Mouse (Mus musculus) kidney, postnatal 10 days (tissue): Measurements from ENCODE around the gene Prrc2b.

Experiments used
- DNase-seq: peaks from one replicate; pipeline ENCODE4 v3.0.0; 2021; ENCODE audit warnings: mixed read lengths

Gene Prrc2b

DNA sequence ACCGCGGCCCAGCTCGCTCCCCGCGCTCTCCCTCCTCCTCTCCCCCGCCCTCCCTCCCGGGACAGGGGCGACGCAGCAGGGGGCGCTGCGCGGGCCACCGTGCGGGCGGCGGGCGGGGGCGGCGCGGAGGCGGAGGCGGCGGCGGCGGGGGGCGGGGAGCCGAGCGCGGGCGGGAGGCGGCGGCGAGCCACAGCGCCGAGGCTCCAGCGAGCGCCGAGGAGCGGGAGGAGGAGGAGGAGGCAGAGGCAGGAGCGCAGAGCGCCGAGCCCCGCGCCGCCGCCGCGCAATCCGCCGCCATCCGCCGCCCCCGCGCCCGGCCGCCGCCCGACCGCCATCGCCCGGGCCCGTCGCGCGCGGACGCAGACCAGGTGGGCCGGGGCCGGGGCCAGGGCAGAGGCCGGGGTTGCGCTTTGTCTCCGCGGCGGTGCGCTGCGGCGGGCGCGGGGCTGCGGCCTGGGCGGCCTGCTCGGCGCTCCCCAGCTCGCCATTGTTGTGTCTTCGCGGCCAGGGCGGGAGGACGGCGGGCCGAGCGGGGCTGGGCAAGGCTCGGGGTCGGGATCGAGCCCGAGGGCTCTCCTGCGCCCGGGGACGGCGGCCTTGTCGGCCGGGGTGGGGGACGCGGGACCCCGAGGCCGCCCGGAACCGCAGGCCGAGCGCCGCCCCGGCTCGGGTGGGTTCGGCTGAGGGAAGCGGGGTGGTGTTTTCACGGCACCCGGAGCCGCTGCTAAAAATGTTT, at the start of gene Prrc2b:
TSS of gene Prrc2b (plus strand) at position 159 of the 736 bp plus-strand sequence.
- DNase-seq = peak; percentile 90

DNA sequence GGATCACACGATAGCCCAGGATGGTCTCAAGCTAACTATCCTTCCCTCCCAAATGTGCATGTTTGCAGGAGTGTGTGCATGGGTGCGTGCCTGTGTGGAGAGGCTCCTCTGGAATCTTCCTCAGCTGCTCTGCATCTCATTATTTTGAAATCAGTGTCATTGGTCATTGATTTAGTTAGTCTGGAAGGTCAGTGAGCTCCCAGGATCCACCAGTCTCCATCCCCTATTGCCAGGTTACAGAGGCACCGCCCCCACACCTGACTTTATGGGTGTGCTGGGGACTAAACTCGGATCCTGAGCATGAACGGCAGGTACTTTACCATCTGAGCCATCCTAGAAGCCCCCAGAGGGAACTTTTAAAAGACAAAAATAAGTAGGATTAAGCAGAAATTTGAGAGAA, 47.9 kb upstream of the Prrc2b start:
- no peak for DNase-seq

DNA sequence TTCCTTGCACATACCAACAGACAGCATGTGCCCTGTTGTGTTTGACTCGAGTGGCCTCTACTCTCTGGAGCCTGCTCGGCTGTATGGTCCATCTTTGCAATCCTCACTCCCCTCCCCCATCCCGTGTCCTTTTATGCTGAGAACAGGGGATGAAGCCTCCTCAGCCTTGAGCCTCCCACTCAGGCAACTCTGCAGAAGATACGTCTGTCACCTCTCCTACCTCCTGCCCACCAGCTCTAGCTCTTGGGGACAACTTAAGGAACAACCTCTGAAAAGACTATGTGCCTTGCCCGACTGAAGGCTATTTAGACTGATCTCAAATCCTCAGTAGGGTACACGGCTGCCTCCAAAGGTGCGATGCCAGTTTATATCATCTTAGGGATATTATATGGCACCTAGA, 47.3 kb upstream of the Prrc2b start:
- no peak for DNase-seq

DNA sequence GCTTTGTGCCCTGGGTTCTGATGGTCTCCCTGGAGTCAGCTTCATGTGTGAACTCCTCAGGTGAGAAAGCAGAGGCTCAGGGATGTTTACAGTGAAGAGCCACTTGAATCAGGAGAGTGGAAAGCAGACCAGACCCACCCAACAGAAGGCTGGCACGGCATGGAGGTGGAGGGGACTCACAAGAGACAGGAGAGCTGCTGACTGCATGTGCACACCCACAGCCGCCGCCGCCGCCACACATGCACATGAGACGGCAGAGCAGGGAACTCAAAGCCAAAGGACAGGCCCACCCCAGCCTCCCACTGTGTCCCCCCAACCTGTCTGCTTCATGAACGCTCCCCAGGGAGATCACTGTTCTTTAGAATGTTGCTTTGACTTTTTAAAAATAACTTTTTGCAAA, 46.8 kb upstream of the Prrc2b start:
- DNase-seq = no peak

DNA sequence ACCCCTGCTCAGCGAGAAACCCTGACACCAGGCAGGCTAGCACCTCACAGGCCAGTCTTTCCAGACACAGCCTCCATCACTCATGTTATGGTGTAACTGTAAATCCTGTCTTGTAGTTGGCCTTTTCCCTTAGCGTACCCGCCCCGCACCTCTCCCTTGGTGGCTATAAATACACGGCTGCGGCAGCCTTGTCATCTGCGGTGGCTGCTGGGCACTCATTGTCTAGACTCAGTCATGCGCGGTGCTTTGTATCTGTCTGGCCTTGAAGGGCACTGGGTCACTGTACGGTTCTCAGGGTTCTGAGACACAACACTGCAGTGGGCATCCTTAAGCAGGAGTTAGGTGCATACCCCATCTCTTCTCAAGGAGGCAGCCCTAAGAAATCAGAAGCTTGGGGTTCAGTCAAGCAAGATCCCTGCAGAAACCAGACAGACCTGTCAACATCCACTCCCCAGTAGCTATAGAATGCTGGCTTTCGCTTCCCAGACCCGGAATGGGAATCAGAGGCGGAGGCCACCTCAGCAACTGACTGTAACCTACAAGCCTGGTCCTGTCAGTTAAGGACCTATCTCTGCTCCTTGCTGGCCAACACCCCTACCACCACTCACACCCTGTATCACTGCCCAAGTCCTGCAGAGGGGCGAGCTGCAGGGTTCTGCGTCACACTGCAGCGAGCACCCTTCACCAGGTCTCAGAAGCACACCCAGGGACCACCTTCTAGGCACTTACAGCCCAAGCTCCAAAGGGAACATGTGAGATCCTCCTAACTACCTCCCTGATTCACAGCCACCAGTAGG, 45.6 kb upstream of the Prrc2b start:
- no peak for DNase-seq

DNA sequence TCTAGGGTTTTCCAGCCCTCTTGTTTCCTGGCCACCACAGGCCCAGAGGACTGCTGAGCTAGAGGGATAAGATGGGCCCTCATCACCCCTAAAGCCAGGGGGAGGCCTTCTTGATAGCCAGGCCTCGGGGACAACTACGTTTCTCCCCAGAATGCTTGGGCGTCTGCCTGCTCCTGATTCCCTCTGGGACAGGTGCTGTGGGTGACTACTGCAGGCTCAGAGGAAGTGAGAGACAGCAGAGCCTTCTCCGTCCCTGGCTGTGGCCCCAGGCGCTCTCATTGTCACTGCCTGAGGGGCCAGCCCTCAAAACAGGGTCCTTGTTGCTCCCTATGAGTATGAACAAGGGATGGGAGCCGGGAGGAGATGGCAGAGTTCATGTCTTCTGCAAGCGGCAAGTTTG, 45.0 kb upstream of the Prrc2b start:
- no peak for DNase-seq

DNA sequence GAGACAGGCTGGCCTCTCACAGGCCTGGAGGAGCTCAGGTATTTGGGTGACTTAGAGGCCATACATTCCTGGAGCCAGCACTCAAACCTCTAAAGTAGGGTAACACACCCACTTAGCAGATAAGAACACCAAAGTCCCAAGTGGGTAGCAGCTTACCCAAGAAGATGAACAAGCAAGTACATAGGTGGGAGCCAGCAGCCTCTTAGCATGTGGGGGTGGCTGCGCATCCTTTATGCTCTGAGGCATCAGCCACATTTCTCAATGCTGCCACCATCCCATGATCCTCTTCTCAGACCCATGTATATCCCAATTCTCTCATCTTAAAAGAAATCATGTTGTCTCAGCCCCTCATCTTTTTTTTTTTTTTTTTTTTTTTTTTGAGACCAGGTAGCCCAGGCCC, 39.6 kb upstream of the Prrc2b start:
- no peak for DNase-seq

DNA sequence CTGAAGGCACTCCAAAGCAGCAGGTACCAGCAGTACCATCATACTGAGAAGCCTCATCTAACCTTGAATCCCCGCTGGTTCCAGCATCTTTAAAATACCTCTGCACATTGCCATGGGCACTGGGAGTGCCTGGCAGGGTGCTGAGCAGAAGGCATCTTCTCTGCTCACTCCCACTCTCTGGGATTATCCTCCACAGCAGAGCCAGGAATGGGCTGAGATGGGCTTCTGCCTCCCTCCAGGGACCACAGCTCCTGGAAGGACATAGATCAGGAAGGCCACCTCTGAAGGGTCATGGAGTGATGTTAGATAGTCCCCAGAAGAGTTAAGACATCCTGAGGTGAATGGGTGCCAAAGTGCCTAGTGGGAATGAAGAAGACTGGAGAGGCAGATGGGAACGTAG, 38.3 kb upstream of the Prrc2b start:
- DNase-seq = no peak

DNA sequence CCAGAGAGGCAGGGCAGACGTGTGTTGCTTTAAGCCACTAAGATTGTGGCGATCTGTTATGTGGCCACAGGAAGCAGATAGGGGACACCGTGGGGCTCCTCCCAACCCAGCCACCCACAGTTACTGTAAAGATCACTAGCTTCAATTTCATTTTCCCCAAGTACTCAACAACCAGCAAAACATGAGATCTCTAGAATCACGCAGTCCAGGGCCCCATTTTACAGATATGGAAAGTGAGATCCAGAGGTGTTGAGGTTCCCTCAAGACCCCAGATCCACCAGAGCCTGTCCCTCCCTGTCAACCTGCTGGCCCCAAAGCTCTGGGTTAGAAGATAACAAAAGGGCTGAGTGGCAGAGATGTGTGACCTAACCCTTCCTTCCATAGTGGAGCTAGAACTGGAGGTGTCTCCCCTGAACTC, 35.0 kb upstream of the Prrc2b start:
- DNase-seq = no peak

DNA sequence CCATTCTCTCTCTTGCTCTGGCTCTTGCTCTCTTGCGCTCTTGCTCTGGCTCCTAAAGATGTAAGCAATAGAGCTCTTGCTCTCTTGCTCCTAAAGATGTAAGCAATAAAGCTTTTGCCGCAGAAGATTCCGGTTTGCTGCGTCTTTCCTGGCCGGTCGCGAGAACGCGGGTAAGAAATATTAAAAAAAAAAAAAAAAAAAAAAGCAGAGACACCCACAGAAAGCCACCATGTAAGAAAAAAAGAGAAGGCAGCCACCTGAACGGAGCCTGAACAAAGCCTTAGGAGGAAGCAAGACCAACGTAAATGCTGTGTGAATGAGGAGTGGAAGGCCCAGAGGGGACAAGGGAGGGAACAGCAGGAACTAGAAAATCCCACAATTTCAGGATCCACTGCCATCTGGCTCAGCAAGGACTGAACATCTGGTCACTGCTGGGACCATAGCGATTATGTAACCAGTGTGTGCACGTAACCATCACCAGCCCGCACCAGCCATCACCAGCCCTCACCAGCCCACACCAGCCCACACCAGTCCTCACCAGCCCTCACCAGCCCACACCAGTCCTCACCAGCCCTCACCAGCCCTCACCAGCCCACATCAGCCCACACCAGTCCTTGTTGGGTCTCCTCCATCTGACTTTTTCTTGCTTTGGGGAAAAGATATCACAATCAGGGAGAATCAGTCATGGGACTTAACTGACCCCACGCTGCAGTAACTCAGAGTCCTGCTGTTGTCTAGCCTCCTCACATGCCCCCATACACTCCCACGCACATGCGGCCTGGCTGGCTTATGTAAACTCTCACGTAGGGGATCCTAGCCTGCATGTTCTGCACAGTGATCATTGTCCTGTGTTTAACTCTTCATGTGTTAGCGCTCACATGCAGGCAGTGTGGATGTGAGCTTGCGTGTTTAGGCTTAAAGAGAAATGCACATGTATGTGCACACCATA, 30.8 kb upstream of the Prrc2b start:
- DNase-seq = no peak

DNA sequence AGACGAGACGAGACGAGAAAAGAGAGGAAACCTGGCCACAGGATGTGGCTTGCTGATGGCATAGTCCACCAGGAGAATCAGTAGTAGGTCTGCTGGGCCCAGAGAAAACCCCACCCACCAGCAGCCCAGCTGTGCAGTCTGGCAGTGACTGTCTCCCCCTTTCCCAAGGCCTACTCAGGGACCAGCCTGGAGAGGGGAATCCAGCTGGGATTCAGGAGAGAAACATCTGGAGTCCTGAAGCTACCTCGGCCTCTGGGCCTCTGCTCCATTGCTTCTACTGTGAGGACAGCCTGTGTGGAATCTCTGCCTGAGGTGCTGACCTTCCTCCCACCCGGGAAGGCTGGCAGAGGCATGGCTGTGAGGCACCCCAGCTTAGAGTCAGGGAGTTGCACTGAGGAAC, 29.7 kb upstream of the Prrc2b start:
- DNase-seq = no peak

DNA sequence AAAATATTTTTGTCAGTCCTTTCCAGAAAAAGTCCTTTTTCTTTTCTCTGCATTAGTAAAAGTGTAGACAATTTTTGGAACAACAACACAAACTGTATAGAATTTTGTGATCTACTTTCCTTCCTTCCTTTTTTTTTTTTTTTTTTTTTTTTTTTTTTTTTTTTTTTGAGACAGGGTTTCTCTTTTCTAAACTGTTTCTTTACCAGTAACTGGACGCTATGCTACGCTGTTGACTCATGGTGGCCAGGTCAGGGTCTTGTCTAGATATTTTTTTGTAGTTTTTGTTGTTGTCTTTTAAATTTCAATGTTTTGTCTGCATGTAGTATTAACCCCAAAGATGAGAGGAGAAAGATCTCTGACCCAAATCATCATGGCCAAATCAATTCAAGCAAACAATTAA, 29.1 kb upstream of the Prrc2b start:
- no peak for DNase-seq

DNA sequence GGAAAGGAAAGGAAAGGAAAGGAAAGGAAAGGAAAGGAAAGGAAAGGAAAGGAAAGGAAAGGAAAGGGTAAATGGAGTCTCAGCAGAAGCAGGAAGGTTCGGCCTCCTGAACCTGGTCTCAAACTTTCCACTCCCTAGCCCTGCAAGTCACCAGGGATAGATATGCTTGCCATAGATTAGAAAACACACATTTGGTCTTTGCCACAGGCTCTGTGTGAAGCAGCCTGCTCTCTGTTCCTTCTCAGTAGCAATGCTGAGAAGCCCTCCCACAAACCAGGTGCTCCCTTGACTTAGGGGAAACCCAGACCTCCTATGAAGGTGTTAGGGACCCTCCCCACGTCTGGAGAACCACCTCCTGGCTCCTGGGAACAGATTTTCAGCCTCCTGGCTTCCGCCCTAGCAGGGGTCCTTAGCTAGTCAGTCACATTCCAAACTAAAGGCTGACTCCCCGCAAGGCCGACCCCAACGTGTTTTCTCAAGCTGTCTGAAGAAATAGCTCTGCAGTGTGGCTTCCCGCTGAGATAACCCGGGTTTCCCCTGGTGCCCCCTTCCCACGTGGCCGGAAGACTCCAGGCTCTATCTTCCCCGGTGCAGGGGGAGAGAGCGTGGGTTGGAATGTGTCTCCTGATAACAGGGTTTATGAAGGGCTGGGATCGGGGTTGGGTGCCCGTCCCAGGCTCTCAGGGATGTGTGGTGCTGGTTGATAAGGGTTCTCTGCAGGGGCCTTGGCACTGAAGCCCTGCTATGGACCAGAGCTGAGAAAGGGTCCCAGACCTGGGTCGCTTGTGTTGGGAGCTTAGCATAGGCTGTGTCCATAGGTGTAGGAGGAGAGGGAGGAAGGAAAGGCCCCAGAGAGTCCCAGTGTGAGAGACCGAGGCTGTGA, 23.0 kb upstream of the Prrc2b start:
- no peak for DNase-seq

DNA sequence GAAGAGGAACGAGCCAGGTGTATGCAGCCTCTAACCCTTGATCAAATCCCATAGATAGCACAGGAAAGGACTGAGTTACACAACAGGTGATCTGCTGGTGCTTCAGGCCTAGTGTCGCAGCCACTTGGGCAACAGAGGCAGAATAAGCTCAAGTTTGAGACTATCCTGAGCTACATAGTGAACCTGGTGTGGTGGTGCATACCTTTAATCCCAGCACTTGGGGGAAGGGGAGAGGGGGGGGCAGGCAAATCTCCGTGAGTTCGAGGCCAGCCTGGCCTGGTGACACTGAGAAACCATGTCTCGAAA, 22.4 kb upstream of the Prrc2b start:
- DNase-seq = no peak

DNA sequence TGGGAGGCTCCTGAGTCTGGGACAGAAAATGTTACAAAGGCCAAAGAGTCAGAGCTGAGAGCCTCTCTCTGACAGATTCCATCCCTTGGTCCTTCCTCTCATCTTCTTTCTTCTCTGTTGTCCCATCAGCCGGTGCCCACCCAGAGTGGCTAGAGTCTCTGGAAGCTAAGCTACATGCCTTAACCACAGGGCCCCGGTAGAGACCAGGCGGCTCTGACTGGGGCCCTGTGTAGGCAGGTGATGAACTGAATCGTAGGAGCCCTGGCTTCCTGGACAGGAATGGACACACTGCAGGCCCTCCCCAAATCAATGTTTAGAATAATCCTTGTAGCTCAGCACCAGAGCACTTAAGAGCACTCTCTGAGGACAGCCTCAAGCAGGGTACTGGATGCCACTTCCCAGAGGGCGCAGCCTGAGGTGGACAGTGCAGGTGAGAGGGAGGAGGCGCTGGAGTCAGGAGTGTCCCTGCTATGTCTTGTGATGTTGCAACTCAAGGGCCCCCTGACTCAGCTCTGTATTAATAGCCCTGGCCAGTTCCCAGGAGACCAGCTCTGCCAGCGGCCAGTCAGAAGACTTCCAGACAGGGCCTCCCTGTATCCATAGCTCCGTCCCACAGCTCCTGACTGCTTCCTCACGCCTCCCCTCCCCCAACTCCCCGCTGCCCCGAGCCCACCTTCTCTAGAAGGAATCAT, 21.4 kb upstream of the Prrc2b start:
- no peak for DNase-seq

DNA sequence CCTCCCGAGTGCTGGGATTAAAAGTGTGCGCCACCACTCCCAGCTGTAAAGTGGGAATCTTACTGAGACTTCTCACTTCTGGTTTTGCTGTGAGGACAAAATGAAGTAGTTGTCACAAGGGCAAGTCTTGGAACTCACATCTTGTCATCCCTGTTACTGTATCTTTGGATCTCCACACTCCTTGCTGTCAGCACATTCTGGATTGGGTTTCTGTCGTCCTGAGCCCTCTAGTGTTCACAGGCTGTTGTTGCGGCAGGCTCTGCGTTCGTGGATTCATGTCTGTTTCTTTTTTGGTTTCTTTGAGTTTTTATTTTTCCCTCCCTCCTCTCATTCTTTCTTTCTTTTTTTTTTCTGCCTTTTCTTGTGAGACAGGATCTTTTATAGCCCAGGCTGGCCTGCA, 20.4 kb upstream of the Prrc2b start:
- DNase-seq = peak; percentile 72

DNA sequence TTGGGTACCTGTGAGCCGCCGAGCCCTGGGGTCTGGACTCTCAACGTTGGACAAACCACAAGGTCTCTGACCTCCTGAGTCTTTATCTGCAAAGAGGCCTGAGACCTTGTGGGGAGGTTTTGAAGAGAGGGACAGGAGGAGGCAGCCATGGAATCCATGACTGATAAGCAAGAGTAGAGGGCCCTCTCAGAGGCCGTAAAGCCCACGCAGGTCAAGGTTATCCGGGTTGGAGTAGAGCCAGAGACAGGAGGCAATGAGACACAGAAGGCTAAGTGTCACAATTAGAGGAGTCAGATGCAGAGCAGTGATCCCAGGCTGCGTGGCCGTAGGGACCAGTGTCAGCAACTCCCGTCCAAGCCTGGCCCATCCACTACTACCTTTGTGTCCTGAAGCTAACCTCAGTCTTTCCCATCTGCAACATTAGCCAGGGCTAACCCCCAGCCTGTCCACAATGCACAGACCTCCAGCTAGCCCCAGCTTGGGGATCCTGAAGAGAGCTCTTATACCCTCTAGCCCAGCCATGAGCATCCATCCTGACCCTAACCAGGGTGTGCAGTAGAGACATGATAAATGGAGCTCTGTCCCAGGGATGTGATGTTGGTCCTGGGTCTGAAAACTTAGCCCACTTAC, 19.6 kb upstream of the Prrc2b start:
- DNase-seq = no peak

DNA sequence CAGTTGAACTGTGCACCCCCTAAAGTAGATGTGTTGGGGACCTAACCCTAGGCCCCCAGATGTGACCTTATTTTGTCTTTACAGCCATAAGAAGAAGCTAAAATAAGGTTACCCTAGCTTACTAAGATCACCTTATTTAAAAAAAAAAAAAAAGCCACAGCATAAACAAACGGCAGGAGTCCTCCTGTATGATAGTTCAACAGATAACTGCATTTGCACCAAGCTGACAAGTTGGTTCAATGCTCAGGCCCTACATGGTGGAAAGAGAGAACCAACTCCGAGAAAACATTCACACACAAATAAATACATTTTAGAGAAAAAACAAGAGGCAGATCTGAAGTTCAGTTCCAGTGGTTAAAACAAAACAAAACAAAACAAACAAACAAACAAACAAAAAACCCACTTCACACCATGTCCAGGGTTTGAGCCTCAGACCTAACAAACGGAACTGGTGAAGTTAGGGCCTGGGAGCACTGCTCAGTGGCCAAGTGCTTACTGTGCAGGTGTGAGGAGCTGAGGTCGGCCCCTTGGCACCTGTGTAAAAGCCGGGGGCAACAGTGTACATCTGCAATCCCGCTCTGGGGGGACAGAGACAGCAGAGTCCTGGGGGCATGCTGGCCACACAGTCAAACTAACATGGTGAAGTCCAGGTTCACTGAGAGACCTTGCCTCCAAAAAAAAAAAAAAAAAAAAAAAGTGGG, 18.9 kb upstream of the Prrc2b start:
- no peak for DNase-seq

DNA sequence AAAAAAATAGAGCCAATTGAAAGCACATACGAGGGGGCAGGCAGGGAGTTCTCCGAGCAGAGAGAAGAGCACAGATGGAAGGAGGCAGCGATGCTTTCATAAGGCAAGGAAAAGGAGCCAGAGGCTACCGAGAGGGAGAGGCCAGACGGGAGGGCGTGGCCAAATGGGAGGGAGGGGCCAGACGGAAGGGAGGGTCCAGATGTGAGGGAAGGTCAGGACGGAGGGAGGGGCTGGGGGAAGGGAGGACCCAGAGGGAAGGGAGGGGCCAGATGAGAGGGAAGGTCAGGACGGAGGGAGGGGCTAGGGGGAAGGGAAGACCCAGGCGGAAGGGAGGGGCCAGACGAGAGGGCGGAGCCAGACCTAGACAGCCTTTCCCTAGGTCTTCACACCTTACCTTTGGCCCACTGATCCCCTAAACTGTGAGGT, 18.3 kb upstream of the Prrc2b start:
- peak; percentile 81 for DNase-seq

DNA sequence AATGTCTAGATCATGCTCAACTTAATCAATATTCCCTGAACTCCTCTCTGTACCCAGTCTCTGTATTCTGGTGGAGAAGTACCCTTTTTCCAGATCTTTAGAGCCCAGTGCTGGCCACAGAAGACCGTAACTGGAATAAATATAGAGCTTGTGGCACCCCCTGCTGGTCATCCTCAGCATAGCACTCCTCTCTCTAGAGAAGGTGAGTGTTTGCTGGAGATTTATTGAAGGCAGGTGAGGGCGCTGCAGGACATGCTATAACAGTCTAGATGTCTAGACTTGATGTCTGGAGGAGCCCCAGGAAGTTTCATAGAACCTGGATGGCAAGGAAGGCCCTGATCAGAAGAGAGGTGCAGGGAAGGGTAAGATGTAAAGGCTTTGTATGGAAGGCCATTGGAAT, 16.8 kb upstream of the Prrc2b start:
- peak; percentile 94 for DNase-seq
